Mouse (Mus musculus) bone marrow, adult 2 months (tissue): ENCODE results near the gene Ttll5.

Experiments used
- CTCF ChIP-seq: fragments of 200-500 bp; IDR thresholded peaks from 2 replicates; pipeline ENCODE4 v1.5.1; 2011; ENCODE audit warnings: low read length, control low read depth; ENCODE audit not compliant: control insufficient read depth, insufficient read depth
- POLR2A ChIP-seq: fragments of 200-500 bp; IDR thresholded peaks from 2 replicates; pipeline ENCODE4 v1.6.1; 2011; ENCODE audit warnings: low read depth, mild to moderate bottlenecking, control low read depth, low read length, borderline replicate concordance; ENCODE audit not compliant: control insufficient read depth

GRCm38 (mm10) chr12:86015114-86015513 lies 190.7 kb downstream of the Ttll5 start:
- no peak for TF ChIP-seq POLR2A
- no peak for TF ChIP-seq CTCF
